Mouse (Mus musculus) erythroblast, embryonic 14.5 days (primary cell): Measurements from ENCODE around the gene Isl2.

Source experiments
- GATA1 ChIP-seq: IDR thresholded peaks from 2 replicates; pipeline ENCODE4 v1.6.1; 2012; ENCODE audit warnings: low read length, inconsistent platforms, mixed read lengths
- TAL1 ChIP-seq: IDR thresholded peaks from 3 replicates; pipeline ENCODE4 v1.6.1; 2012; ENCODE audit warnings: low read length, inconsistent platforms, mixed read lengths

DNA sequence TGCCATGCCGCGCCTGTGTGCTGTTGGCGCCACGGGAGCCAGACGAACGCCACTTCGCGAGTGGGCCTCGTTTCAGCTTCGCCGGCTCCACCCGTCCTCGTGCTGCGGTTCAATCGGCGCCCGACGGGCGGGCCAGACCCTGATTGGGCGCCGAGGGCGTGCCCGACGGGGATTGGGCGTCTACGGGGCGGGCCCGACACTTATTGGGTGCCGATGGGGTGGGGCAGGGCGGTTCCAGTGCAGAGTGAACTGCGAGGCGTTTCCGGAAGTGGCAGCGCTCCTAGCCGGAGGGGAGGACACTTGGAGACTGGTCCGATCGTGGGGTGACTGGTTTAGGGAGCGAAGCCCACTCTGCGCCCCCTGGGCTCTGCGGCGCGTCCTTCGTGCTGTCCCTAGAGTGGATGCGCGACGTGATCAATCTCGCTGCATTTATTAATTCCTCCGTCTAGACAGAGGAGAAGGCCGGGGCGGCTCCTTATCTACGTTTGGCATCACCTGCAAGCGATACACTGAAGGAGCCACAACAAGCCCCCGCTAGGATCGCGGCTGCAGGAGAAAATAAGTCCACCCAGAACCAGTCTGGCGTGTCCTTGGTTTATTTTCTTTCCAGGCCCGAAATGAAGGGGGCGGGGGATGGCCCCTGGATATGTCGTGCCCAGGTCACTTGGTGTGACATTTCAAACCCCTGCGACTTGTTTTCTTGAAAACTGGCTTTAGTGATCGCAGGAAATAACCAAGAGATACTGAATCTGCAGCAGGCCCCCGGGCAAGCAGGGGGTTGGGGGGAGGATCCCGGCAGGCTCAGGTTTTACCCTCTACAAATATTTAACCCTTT lies 7.9 kb downstream of the Isl2 start:
- no peak for TF ChIP-seq GATA1
- TF ChIP-seq TAL1, result no peak
